Mouse (Mus musculus) cerebellum, adult 2 months (tissue): ENCODE measurements at regions not wholly inside any gene's neighbourhood (a gene's known extent, or its start where the extent isn't known, plus 50 kb on each side); places are given as distances from the start of the nearest gene placed in this dataset.

Experiments
- DNase-seq, 2 experiments: peaks; one replicate each; pipeline ENCODE4 v3.0.0; 2021
- H3K27ac ChIP-seq: fragments of 200-500 bp; 2 replicates; pipeline ENCODE4 v1.5.1; 2012; ENCODE audit warnings: low read length, control low read depth, inconsistent platforms; ENCODE audit not compliant: insufficient read depth
- H3K27me3 ChIP-seq: fragments of 200-500 bp; 2 replicates; pipeline ENCODE4 v1.6.1; 2012; ENCODE audit warnings: inconsistent platforms, mild to moderate bottlenecking, low read length, moderate library complexity; ENCODE audit not compliant: control insufficient read depth, insufficient read depth
- H3K4me1 ChIP-seq: fragments of 200-500 bp; 2 replicates; pipeline ENCODE4 v1.6.1; 2011; ENCODE audit warnings: low read length; ENCODE audit not compliant: control insufficient read depth, insufficient read depth
- H3K4me3 ChIP-seq: fragments of 200-500 bp; replicated peaks from 2 replicates; pipeline ENCODE3; 2011; ENCODE audit warnings: mild to moderate bottlenecking, low read depth, low read length, control low read depth; ENCODE audit not compliant: insufficient read depth
- CTCF ChIP-seq: fragments of 200-500 bp; IDR thresholded peaks from 2 replicates; pipeline ENCODE4 v1.5.1; 2011; ENCODE audit warnings: low read depth, mild to moderate bottlenecking, control low read depth, low read length, moderate library complexity, borderline replicate concordance; ENCODE audit not compliant: insufficient read depth
- POLR2A ChIP-seq: fragments of 200-500 bp; IDR thresholded peaks from 2 replicates; pipeline ENCODE4 v1.6.1; 2011; ENCODE audit warnings: low read length, control low read depth, borderline replicate concordance; ENCODE audit not compliant: insufficient read depth
- WGBS: fragments of 180-500 bp; shearing (Covaris S2); methylation state at CpG from one replicate; pipeline ENCODE4 v1.1.7; 2018; 5-methylcytosine and 5-hydroxymethylcytosine counted together

DNA sequence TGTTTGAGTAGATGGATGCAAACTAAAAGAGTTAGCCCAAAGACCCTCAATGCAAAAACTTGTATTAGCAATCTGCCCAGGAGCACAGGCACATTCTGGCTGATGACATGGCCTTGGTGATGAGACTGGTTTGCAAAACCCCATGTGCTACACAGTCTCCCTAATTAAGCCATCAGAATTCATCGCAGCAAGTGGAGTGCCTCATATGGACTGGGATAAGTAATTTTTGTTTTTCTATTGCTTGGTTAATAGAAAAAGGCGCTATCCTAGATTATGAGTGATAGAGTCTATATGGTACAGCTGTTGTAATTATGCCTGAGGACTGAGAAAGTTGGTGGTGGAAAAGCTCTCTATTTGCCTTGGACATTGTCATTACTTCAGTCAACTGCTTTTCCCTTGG, 155.2 kb upstream of the Robo1 start:
- no peaks in the 10 kb centered on the region for H3K4me1 ChIP-seq
- no peak for TF ChIP-seq CTCF
- no peak for TF ChIP-seq POLR2A
- WGBS = 74% methylated on average over 2 of the region's 2 CpGs

GRCm38 (mm10) chr16:72157913-72158312, 150.2 kb upstream of the Robo1 start:
- no peak for TF ChIP-seq POLR2A
- TF ChIP-seq CTCF = no peak
- no peak for DNase-seq
- Histone ChIP-seq H3K4me1 (no peaks in the 10 kb centered on the region), H3K4me3 (no peak overlapping the region), H3K27ac (no peak overlapping the region), H3K27me3 (no peaks in the 10 kb centered on the region)
- WGBS = 90% methylated on average over 14 of the region's 14 CpGs

More for the DNA sequence above, 155.2 kb upstream of the Robo1 start:
- DNase-seq = no peak
- Histone ChIP-seq H3K4me3 (no peak overlapping the region), H3K27ac (no peak overlapping the region), H3K27me3 (no peaks in the 10 kb centered on the region)

GRCm38 (mm10) chr16:72159411-72159810, 148.7 kb upstream of the Robo1 start:
- H3K4me3 ChIP-seq = no peak overlapping the region
- H3K4me1 ChIP-seq = no peaks in the 10 kb centered on the region
- H3K27me3 ChIP-seq = no peaks in the 10 kb centered on the region
- H3K27ac ChIP-seq = no peak overlapping the region
- WGBS = 78% methylated on average over 4 of the region's 4 CpGs
- DNase-seq = no peak
- no peak for TF ChIP-seq CTCF
- TF ChIP-seq POLR2A = no peak

DNA sequence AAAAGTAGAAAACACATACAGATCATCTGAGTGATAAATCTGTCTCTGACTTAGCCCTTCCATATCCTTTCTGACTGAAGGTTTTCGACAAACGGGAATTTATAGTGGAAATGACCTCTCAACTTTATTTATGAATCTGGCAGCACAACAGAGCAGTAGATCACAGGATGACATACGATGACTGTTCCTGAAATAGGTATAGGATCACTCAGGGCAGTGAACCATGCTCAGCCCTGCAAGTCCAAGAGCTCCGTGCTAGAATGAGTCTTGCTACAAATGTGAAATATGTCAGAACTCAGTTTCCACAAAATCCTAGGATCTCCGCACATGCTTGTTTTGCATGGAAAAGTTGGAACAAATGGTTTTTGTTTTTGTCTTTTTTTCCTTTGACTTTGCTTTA, 132.4 kb upstream of the Robo1 start:
- TF ChIP-seq POLR2A (no peak), CTCF (no peak)
- no peaks in the 10 kb centered on the region for H3K27me3 ChIP-seq
- no peaks in the 10 kb centered on the region for H3K4me1 ChIP-seq
- 80% methylated on average over 5 of the region's 5 CpGs for WGBS
- no peak for DNase-seq
- no peak overlapping the region for H3K27ac ChIP-seq
- H3K4me3 ChIP-seq = no peak overlapping the region

DNA sequence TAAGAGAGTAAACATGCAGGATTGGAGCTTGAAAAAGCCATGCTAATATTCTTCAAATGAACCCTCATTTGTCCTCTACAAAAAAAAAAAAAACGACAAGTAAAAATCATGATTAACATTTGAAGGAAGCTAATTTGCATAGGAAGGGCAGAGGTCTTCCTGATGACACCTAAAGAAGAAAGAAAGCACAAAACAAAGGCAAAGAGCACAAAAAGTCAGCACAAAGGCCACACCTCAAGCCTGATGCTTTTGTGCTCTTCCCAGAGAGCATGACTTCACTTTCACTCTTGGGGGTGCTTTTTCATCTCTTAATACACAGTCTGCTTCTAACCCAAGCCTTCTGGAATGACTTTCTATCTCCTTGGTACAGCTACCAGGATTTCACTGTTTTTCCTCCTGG, 113.8 kb upstream of the Robo1 start:
- no peak for TF ChIP-seq POLR2A
- TF ChIP-seq CTCF = no peak
- H3K4me3 ChIP-seq = no peak overlapping the region
- H3K27me3 ChIP-seq = no peaks in the 10 kb centered on the region
- no peaks in the 10 kb centered on the region for H3K4me1 ChIP-seq
- H3K27ac ChIP-seq = no peak overlapping the region
- 0% methylated on average over 1 of the region's 1 CpGs for WGBS
- DNase-seq = no peak

DNA sequence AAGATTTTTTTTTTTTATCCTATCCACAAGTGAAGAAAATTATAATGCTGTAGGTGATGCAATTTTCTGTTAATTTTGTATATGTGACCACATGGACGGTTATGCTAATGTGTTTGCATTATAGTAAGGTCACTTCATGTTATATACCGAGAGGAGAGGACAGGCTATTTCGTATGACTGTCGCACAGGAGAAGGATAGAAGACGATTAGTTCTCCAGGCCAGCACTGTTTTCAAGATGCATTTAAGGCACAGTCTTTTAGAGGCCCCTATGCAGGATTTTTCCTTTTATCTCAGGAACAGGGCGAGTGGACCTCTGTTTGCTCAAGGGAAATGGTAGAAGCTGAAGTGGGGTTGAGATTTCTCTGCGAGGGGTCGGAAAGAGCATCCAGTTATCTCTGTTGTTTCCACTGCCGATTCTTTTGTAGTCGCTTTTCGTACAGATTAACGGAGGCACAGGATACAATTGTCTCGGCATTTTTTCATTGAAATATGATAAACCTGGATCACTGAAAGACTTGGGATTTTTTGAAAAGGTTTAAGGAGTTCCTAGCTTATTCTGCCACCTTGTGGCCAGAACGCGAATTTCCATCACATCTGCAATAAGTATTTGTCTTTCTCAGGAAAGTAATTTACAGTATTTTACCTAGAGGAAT, 92.6 kb upstream of the Robo1 start:
- peak; percentile 5 to 25 for DNase-seq
- Histone ChIP-seq H3K4me1 (no peaks in the 10 kb centered on the region), H3K27me3 (no peaks in the 10 kb centered on the region), H3K4me3 (no peak overlapping the region), H3K27ac (no peak overlapping the region)
- no peak for TF ChIP-seq POLR2A
- TF ChIP-seq CTCF = no peak
- 45% methylated on average over 15 of the region's 15 CpGs for WGBS

DNA sequence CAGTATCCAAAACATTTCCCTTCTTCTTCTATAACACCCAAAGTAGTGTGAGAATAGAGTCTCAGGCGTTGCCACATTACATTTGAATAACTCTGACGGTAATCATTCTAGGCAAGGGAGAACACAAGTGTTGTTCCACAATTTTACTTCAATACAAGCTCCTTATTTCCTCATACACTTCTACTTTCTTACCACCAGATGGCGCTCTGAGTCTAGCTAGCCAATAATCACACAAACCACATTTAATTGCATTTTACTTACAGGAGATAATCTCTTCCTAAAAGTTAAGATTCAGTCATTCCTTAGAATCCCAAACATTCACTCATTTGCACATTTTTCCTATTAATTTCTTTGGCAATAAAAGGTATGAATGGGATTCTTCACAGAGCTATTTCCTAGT, 90.1 kb upstream of the Robo1 start:
- Histone ChIP-seq H3K4me1 (no peaks in the 10 kb centered on the region; the same call in 1 of the 2 replicates), H3K27me3 (no peaks in the 10 kb centered on the region), H3K4me3 (no peak overlapping the region), H3K27ac (no peak overlapping the region)
- TF ChIP-seq CTCF (no peak), POLR2A (no peak)
- DNase-seq = no peak
- WGBS = 3% methylated on average over 3 of the region's 3 CpGs

DNA sequence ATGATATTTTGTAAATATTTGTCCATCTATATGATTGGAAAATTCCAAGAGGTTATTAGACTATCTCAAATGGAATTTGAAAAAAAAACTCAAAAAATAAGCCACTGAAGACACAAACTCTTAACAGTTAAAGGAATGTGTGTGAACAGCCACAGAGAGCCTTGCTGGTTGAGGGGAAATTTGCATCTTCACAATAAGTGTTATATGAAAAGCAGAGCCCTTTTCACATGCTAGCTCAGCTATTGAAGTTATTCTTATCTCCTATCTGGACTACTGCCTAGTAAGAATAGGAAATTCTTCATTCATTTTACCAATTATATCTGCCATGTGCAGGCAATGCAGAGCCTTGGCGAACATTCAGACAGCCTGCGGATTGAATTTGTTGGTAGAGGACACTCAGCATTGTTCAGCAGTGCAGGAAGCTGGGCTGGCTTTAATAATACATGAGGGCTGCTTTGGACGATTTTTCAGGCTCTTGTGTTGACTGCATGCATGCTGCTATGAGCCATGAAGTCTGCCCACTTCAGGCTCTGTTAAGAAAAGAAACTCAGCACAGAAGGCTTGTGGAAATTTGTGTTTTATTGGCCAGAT, 86.1 kb upstream of the Robo1 start:
- DNase-seq = peak in 1 of 2 experiments; percentile 1
- H3K27me3 ChIP-seq = no peaks in the 10 kb centered on the region
- H3K4me3 ChIP-seq = no peak overlapping the region
- H3K27ac ChIP-seq = no peak overlapping the region
- H3K4me1 ChIP-seq = no peaks in the 10 kb centered on the region; the same call in 1 of the 2 replicates
- TF ChIP-seq CTCF (no peak), POLR2A (no peak)
- WGBS = 4% methylated on average over 3 of the region's 3 CpGs
